Mouse (Mus musculus) stomach, postnatal 0 days (tissue): ENCODE data around the gene Gm43552.

Source experiments
- CTCF ChIP-seq: IDR thresholded peaks from 2 replicates; pipeline ENCODE4 v1.5.1; 2016; ENCODE audit warnings: antibody characterized with exemption, low read depth, mild to moderate bottlenecking, moderate library complexity
- EP300 ChIP-seq: optimal IDR thresholded peaks from 2 replicates; pipeline ENCODE3; 2016; ENCODE audit warnings: antibody characterized with exemption

DNA sequence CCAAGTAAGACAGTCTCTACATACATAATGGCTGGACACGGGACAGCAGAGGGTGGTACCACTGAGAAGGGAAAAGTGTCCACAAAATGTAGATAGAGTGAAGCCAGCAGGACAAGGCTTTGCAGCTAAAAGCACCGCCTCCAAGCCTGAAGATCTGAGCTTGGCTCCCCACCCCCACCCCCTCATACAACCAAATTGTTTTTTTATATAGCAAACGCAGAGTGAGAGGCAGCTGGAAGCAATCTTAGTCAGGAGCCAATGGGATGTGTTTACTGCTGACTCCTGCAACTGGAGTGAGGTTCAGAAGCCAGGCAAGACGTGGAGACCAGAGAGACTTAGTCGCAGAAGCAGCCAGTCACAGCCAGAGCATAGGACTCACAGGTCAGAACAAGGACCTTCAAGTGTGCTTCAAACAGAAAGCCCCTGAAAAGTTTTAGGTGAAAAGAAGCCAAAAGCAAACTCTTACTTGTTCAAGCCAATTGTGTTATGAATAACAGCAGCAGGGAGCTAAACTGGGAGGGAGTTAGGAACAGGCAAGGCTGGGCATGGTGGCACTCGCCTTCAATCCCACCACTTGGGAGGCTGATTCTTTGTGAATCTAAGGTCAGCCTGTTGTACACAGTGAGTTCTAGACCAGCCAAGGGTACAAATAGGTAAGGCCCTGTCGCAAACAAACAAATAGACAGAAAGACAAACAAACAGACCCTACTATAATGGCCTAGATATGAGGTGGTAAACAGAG lies 35.4 kb downstream of the Gm43552 start:
- no peak for TF ChIP-seq CTCF
- TF ChIP-seq EP300 = no peak
